Mouse (Mus musculus): Measurements from ENCODE around the gene Lims1. TPM values are rescaled to one million over a fixed set of nuclear protein-coding genes. Genes with fewer than 3 reads are reported as not detected.

Lims1 gene
- polyA plus RNA-seq, 1 experiment from 2014 or later = 89.9 TPM

DNA sequence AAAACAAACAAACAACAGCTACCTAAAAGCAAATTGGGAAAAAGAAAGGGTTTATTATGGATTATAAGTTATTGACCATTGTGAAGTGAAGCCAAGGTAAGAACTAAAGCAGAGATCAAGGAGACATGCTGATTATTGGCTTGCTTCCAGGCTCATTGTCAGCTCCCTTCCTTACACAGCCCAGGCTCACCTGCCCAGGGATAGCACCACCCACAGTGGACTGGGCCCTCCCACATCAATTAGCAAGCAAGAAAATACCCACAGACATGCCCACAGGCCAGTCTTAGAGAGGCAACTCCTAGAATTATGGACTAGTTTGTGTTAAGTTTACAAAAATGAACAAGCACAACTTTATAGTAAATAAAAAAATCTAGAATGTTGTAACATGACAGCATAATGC is 89.6 kb downstream of the Lims1 start:
- no peak overlapping the region for H3K4me3 ChIP-seq (ENCODE audit: low read depth, low read length)
- DNase-seq (ENCODE audit: low spot score) (no peak), ATAC-seq (ENCODE audit: low FRiP score) (no peak)
- H3K4me1 ChIP-seq (replicated peaks; ENCODE audit: control insufficient read depth, insufficient read depth, low read length) = no peaks in the 10 kb centered on the region
- no peak overlapping the region for H3K9ac ChIP-seq (ENCODE audit: low read depth, low read length)
- H3K4me2 ChIP-seq (replicated peaks; ENCODE audit: low read depth, low read length) = no peak overlapping the region
- no peak overlapping the region for H3K27ac ChIP-seq (ENCODE audit: low read depth, low read length)
- H3K9me3 ChIP-seq (ENCODE audit: control insufficient read depth, low read length) = no peaks in the 10 kb centered on the region
- H3K27me3 ChIP-seq (ENCODE audit: control insufficient read depth, insufficient read depth, low read length) = no peaks in the 10 kb centered on the region
- H3K36me3 ChIP-seq (ENCODE audit: control insufficient read depth, insufficient read depth, low read length) = 0 out of 2 replicates have a peak, but pooled peaks cover 2% of the 10 kb centered on the region

DNA sequence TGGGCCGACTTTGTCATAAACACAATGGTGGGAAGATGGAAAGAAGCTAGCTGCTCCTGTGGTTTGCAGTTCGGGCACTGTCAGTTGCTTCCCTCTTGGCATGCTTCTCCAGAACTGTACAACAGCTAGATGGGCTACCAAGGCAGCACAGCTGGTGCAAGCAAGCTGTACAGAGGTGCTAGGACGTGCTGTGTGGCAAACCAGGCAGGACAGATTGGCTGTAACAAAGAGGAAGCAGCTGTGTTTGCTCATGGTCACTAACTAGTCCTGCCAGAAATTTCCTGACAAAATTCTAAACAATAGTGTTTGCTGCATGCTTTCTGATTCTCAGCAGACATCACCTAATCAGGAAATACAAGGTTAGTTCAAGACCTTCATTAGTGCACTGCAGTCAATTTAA is 93.4 kb downstream of the Lims1 start:
- H3K27ac ChIP-seq (ENCODE audit: low read depth, low read length) = no peak overlapping the region
- no peak overlapping the region for H3K4me2 ChIP-seq (replicated peaks; ENCODE audit: low read depth, low read length)
- no peak for ATAC-seq (ENCODE audit: low FRiP score)
- no peak overlapping the region for H3K9ac ChIP-seq (ENCODE audit: low read depth, low read length)
- no peaks in the 10 kb centered on the region for H3K9me3 ChIP-seq (ENCODE audit: control insufficient read depth, low read length)
- H3K27me3 ChIP-seq (ENCODE audit: control insufficient read depth, insufficient read depth, low read length) = no peaks in the 10 kb centered on the region
- no peak for DNase-seq (ENCODE audit: low spot score)
- no peak overlapping the region for H3K4me3 ChIP-seq (ENCODE audit: low read depth, low read length)
- H3K4me1 ChIP-seq (replicated peaks; ENCODE audit: control insufficient read depth, insufficient read depth, low read length) = no peaks in the 10 kb centered on the region
- WGBS = 91% methylated on average over 3 of the region's 3 CpGs
- H3K36me3 ChIP-seq (ENCODE audit: control insufficient read depth, insufficient read depth, low read length) = 0 out of 2 replicates have a peak, but pooled peaks cover 2% of the 10 kb centered on the region

- 88% methylated on average over 10 of the region's 10 CpGs for WGBS
- ATAC-seq (ENCODE audit: low FRiP score) = no peak
- no peak for DNase-seq (ENCODE audit: low spot score)
- H3K9ac ChIP-seq (ENCODE audit: low read depth, low read length) = no peak overlapping the region
- H3K4me1 ChIP-seq (replicated peaks; ENCODE audit: control insufficient read depth, insufficient read depth, low read length) = no peaks in the 10 kb centered on the region
- H3K27me3 ChIP-seq (ENCODE audit: control insufficient read depth, insufficient read depth, low read length) = no peaks in the 10 kb centered on the region
- H3K27ac ChIP-seq (ENCODE audit: low read depth, low read length) = no peak overlapping the region
- H3K4me3 ChIP-seq (ENCODE audit: low read depth, low read length) = no peak overlapping the region
- no peaks in the 10 kb centered on the region for H3K36me3 ChIP-seq (ENCODE audit: control insufficient read depth, insufficient read depth, low read length)
- H3K4me2 ChIP-seq (replicated peaks; ENCODE audit: low read depth, low read length) = no peak overlapping the region
- no peaks in the 10 kb centered on the region for H3K9me3 ChIP-seq (ENCODE audit: control insufficient read depth, low read length)
Observed at GRCm38 (mm10) chr10:58418290-58418971, 95.2 kb downstream of the Lims1 start.

- Histone ChIP-seq H3K4me3 (ENCODE audit: low read depth, low read length) (no peak overlapping the region), H3K9me3 (ENCODE audit: control insufficient read depth, low read length) (no peaks in the 10 kb centered on the region), H3K27me3 (ENCODE audit: control insufficient read depth, insufficient read depth, low read length) (no peaks in the 10 kb centered on the region), H3K4me2 (replicated peaks; ENCODE audit: low read depth, low read length) (no peak overlapping the region), H3K36me3 (ENCODE audit: control insufficient read depth, insufficient read depth, low read length) (no peaks in the 10 kb centered on the region), H3K4me1 (replicated peaks; ENCODE audit: control insufficient read depth, insufficient read depth, low read length) (no peaks in the 10 kb centered on the region), H3K27ac (ENCODE audit: low read depth, low read length) (no peak overlapping the region), H3K9ac (ENCODE audit: low read depth, low read length) (no peak overlapping the region)
- no peak for DNase-seq (ENCODE audit: low spot score)
- WGBS = 90% methylated on average over 2 of the region's 2 CpGs
- ATAC-seq (ENCODE audit: low FRiP score) = no peak
Observed at GRCm38 (mm10) chr10:58427930-58428329, 104.7 kb downstream of the Lims1 start.

DNA sequence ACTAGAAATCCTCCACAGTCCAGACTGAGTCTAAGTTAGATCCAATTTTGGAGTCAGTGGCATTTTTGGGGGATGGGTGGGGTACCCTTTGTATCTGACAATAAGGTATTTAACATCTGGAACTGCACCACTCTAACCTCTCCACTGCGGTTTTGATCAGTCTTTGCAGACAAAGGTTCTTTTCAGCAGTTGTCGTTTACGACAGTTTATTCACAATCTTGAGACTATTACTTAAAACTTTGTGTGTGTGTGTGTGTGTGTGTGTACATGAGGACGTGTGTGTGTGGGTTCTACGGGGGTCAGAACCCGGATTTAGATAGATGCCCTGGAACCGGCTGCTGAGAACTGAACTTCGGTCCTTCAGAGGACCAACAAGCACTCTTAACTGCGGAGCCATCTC is 122.6 kb downstream of the Lims1 start:
- H3K36me3 ChIP-seq (ENCODE audit: control insufficient read depth, insufficient read depth, low read length) = no peaks in the 10 kb centered on the region
- peak overlapping the region; percentile 67; the same call in 1 of the 2 replicates for H3K27ac ChIP-seq (ENCODE audit: low read depth, low read length)
- no peaks in the 10 kb centered on the region for H3K4me1 ChIP-seq (replicated peaks; ENCODE audit: control insufficient read depth, insufficient read depth, low read length)
- WGBS = 26% methylated on average over 9 of the region's 9 CpGs
- peak overlapping the region; percentile 46 for H3K4me2 ChIP-seq (replicated peaks; ENCODE audit: low read depth, low read length)
- H3K27me3 ChIP-seq (ENCODE audit: control insufficient read depth, insufficient read depth, low read length) = no peaks in the 10 kb centered on the region
- DNase-seq (ENCODE audit: low spot score) (peak; percentile 37), ATAC-seq (ENCODE audit: low FRiP score) (no peak)
- peak overlapping the region; percentile 99 for H3K4me3 ChIP-seq (ENCODE audit: low read depth, low read length)
- H3K9me3 ChIP-seq (ENCODE audit: control insufficient read depth, low read length) = no peaks in the 10 kb centered on the region
- H3K9ac ChIP-seq (ENCODE audit: low read depth, low read length) = peak overlapping the region; percentile 77

GRCm38 (mm10) chr10:58446384-58447279 is 123.4 kb downstream of the Lims1 start, which contains the start of gene Ranbp2:
Gene Ranbp2 (plus strand): TSS chr10:58446920.
- Histone ChIP-seq H3K4me3 (ENCODE audit: low read depth, low read length) (peak within 1 kb of the TSS; percentile 99), H3K9me3 (ENCODE audit: control insufficient read depth, low read length) (no peaks in the 10 kb centered on the region), H3K9ac (ENCODE audit: low read depth, low read length) (peak within 1 kb of the TSS; percentile 85), H3K27me3 (ENCODE audit: control insufficient read depth, insufficient read depth, low read length) (no peaks in the 10 kb centered on the region), H3K4me2 (replicated peaks; ENCODE audit: low read depth, low read length) (peak within 1 kb of the TSS; percentile 61), H3K36me3 (ENCODE audit: control insufficient read depth, insufficient read depth, low read length) (no peaks in the 10 kb centered on the region), H3K4me1 (replicated peaks; ENCODE audit: control insufficient read depth, insufficient read depth, low read length) (no peaks in the 10 kb centered on the region), H3K27ac (ENCODE audit: low read depth, low read length) (peak within 1 kb of the TSS; percentile 86)
- ATAC-seq (ENCODE audit: low FRiP score) (peak; percentile 98), DNase-seq (ENCODE audit: low spot score) (peak; percentile 99)
- WGBS = under 1% methylated on average over 77 of the region's 91 CpGs

DNA sequence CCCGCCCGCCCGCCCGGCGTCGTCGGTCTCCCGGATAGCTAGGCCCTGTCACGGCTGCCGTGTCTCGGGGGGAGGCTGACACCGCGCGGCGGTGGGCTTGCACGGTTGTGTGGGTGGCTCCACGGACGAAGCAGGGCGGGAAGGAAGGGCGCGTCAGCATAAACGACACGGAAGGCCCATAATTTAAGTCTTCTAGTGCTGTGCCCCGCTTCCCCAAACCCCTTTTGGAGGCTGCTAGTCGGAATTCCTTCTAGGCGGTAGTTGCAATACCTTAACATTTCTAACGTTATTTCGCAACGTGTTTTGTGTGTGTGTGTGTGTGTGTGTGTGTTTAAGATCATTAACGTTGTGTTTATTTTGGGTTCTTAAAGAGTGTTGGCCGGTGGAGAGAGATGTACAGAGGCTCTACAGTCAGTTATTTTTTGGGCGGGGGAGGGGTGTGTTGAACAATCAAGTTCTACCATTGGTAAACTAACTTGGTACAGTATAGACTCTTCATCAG is 124.1 kb downstream of the Lims1 start:
- H3K9ac ChIP-seq (ENCODE audit: low read depth, low read length) = peak overlapping the region; percentile 85
- H3K4me1 ChIP-seq (replicated peaks; ENCODE audit: control insufficient read depth, insufficient read depth, low read length) = no peaks in the 10 kb centered on the region
- H3K27ac ChIP-seq (ENCODE audit: low read depth, low read length) = peak overlapping the region; percentile 86
- DNase-seq (ENCODE audit: low spot score) (no peak), ATAC-seq (ENCODE audit: low FRiP score) (peak; percentile 70)
- H3K4me3 ChIP-seq (ENCODE audit: low read depth, low read length) = peak overlapping the region; percentile 99
- H3K36me3 ChIP-seq (ENCODE audit: control insufficient read depth, insufficient read depth, low read length) = no peaks in the 10 kb centered on the region
- peak overlapping the region; percentile 61 for H3K4me2 ChIP-seq (replicated peaks; ENCODE audit: low read depth, low read length)
- no peaks in the 10 kb centered on the region for H3K9me3 ChIP-seq (ENCODE audit: control insufficient read depth, low read length)
- H3K27me3 ChIP-seq (ENCODE audit: control insufficient read depth, insufficient read depth, low read length) = no peaks in the 10 kb centered on the region
- WGBS = under 1% methylated on average over 24 of the region's 32 CpGs

DNA sequence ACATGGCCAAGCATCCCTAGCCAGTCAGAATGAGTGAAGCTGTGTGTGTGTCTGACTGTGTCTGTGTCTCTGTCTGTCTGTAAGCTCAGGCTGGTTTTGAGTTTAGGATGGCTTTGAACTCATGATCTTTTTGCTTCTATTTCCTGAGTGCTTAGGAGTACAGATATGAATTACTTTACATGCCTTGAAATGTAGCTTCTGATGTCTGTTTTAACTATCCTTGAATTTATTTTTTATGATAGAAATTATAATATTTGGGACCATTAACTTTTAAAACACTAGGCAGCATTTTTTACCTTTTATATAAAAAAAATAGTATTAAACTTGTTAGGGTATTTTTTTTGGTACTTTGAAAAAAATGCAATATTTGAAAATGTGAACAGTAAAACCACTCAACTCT is 128.3 kb downstream of the Lims1 start:
- ATAC-seq (ENCODE audit: low FRiP score) = no peak
- H3K9ac ChIP-seq (ENCODE audit: low read depth, low read length) = no peak overlapping the region
- no peak overlapping the region for H3K27ac ChIP-seq (ENCODE audit: low read depth, low read length)

More for the DNA sequence above, 128.3 kb downstream of the Lims1 start:
- no peaks in the 10 kb centered on the region for H3K9me3 ChIP-seq (ENCODE audit: control insufficient read depth, low read length)
- H3K4me1 ChIP-seq (replicated peaks; ENCODE audit: control insufficient read depth, insufficient read depth, low read length) = no peaks in the 10 kb centered on the region
- H3K36me3 ChIP-seq (ENCODE audit: control insufficient read depth, insufficient read depth, low read length) = peaks cover 5% of the 10 kb centered on the region
- no peak overlapping the region for H3K4me3 ChIP-seq (ENCODE audit: low read depth, low read length)
- H3K27me3 ChIP-seq (ENCODE audit: control insufficient read depth, insufficient read depth, low read length) = no peaks in the 10 kb centered on the region
- DNase-seq (ENCODE audit: low spot score) = no peak
- no peak overlapping the region for H3K4me2 ChIP-seq (replicated peaks; ENCODE audit: low read depth, low read length)
